In genomic region chr19:32366406-32366805, GRCm38 (mm10) we compare ENCODE assay signal across 16 mouse cellular contexts.
"Had no signal": no experiment of that assay in that cellular context is flagged by ENCODE, and none has a peak within 500 bp of the region (broad histone marks: within the 10 kb centered on the region; RNA-seq: fewer than 3 reads in every experiment).

No protein-coding gene starts in this region.

- H3K9ac ChIP-seq: limb, embryonic 13.5 days; liver, embryonic 15.5 days; lung, embryonic 14.5 days; neural tube, embryonic 12.5 days; stomach, embryonic 15.5 days had no signal

- H3K36me3 ChIP-seq: limb, embryonic 13.5 days; liver, embryonic 15.5 days; midbrain, embryonic 10.5 days; neural tube, embryonic 12.5 days; stomach, embryonic 15.5 days had no signal

- H3K9me3 ChIP-seq: limb, embryonic 13.5 days; liver, embryonic 15.5 days; midbrain, embryonic 10.5 days; neural tube, embryonic 12.5 days; stomach, embryonic 15.5 days had no signal

- H3K4me3 ChIP-seq: limb, embryonic 13.5 days; liver, embryonic 15.5 days; midbrain, embryonic 10.5 days; neural tube, embryonic 12.5 days; stomach, embryonic 15.5 days had no signal

- H3K27me3 ChIP-seq: limb, embryonic 13.5 days; liver, embryonic 15.5 days; neural tube, embryonic 12.5 days; stomach, embryonic 15.5 days had no signal

- H3K4me1 ChIP-seq: midbrain, embryonic 10.5 days; stomach, embryonic 15.5 days had no signal

- H3K27ac ChIP-seq: kidney, postnatal 0 days; limb, embryonic 13.5 days; liver, embryonic 15.5 days; midbrain, embryonic 10.5 days; neural tube, embryonic 12.5 days; stomach, embryonic 15.5 days had no signal

- DNase-seq: kidney, adult 9 months; kidney, postnatal 36 days; layer of hippocampus, adult 9-11 months; layer of hippocampus, postnatal 36 days; lung, embryonic 14.5 days; lung, postnatal 10 days; lung, postnatal 4 days; midbrain, embryonic 14.5 days; right cerebral cortex, postnatal 4 days; thymus, postnatal 4 days had no signal

- H3K4me2 ChIP-seq: limb, embryonic 13.5 days; liver, embryonic 15.5 days; lung, embryonic 14.5 days; neural tube, embryonic 12.5 days; stomach, embryonic 15.5 days had no signal
